Mouse (Mus musculus): Measurements from ENCODE around the gene Tmem30b.
A peak's percentile ranks its signal among the peaks of the same experiment; 100 is the strongest.
"Not testable (repeated sequence)": the region's sequence is repeated elsewhere in the genome, so short reads cannot be mapped to it uniquely, and the experiment has no call there.

The Tmem30b gene

DNA sequence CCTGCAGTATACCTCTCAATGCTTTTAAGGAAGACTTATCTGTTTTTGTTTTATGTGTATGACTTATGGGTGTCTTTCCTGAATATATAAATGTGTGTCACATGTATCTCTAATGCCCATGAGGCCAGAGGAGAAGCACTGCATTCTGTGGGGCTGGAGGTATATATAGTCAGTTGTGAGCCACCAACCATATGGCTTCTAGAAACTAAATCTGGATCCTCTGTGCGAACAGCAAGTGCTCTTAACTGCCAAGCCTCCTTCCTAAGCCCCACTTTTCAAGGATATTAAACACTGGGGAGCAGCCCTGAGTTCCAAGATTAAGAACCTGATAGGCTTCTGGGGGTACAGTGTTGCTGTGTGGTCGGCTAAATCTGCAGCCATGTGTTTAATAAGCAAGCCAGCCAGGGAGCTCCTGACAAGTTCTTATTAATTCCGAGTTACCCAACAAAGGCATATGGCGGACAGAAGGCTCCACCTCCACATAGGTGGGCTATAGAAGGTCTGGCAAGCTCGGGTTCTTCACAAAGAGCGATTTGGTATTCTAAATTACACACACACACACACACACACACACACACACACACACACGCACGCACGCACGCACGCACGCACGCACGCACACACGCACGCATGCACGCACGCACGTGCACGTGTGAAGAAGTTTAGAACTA, 12.5 kb upstream of the Tmem30b start:
- no peak for DNase-seq (ENCODE audit: low read depth, low spot score)

DNA sequence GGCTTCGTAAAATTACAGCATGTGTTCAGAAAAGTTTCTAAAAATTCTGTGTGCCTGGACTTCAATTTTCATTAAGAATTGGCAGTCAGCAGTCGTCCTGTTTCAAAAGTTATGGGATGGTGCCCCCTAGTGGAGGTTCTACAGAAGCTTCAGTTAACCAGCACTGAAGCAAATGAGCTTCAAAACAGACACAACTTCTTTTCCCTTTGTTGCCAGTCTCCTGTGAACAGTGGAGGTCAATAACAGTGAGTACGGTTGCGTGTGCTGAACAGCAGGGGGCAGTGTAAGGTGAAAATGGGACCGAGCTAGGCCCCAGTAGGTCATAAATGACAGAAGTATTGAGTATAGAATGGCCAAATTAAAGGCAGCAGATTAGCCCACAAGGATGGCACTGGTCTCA, 8.0 kb upstream of the Tmem30b start:
- DNase-seq (ENCODE audit: low read depth, low spot score) = peak; percentile 66

DNA sequence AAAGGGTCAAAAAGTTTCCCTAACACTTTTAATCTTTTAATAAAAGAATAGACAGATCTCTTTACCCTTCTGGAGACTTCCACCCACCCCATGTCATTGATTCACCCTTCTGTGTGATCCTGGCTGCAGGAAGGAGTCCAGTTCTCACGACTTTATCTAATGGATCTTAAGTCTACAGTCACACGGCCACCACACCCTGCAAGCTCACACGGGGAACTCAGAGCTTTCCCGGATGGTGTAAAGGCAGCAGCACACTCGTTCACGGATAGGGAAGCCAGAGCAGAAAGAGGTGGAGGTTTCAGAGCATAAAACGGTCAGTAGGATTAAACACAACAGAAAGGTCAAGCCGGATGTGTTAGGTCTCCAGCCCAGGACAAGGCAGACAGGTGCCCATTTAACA, 2.1 kb upstream of the Tmem30b start:
- DNase-seq (ENCODE audit: low read depth, low spot score) = no peak

DNA sequence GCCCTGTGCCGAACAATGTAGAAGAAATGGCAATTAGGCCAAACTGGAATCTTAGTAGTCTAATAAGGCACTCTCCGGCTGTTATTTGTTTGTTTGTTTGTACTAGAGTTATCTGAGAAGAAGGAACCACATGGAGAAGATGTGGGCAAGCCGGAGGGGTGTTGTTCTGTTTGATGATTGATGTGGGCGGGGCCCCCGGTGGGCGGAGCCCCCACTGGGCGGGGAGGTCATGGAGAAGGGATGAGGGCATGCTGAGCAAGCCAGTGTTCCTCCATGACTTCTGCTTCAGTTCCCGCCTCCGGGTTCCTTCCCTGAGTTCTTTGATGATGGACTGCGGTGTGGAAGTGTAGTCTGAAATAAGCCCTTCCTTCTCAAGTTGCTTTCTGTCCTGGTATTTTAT, 1.5 kb upstream of the Tmem30b start:
- DNase-seq (ENCODE audit: low read depth, low spot score) = no peak

DNA sequence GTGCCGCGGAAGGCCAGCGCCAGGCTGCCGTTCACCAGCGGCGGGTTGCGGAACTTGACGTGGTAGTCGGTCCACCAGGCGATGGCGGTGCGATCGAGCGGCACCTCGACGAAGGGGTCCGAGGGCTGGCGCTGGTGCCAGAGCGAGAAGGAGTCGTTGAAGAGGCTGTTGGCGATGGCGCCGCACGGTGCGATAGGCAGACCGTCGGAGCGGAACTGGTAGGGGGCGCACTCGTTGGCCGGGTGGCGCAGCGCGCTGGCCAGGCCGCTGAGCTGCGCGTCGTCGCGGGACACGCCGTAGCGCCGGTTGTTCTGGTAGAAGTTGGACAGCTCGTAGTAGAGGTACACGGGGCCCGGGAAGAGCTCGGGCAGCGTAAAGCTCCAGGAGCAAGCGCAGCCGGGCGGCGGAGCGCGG, 513 bp downstream of the Tmem30b start:
- DNase-seq (ENCODE audit: low read depth, low spot score) = peak; percentile 17

DNA sequence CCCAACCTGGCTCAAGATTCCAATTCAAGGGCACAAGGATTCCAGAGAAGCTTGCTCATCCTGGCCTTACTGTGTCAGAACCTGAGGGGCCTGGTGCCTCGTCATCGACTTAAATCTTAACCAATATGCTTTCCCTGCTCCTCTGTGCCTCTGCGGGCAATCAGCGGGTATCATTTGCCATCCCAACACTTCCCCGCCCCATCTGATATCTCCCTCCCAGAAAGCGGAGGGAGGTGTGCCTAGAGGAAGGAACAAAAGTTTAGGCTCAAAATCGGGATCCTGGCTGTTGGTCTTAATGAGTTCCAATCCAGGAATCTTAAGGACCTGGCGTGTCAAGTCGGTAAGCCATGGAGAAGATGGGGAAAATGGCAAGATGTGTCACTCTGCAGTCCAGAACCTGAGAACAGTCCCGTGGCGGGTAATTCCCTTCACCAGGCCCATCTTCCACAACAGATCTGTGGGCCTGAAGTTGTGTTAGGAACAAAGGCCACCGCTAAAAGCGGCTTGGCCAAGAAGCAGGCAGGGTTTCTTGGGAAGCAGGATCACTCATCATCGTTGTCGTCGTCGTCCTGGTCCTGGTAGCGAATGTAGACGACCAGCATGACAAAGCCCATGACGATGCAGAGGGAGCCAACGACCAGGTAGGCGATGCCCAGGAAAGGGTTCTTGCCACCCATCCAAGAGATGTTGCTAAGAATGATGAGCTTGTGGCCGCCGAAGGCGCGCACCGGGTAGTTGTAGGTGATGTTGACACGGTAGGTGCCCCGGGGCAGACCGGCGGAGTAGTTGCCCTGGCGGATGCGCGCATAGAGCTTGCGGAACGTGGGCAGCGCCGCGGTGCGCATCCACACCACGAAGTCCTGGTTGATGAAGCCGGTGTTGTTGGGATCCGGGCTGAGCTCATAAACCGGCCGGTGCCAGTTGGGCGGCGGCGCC, 1.2 kb downstream of the Tmem30b start:
- DNase-seq (ENCODE audit: low read depth, low spot score) = no peak

DNA sequence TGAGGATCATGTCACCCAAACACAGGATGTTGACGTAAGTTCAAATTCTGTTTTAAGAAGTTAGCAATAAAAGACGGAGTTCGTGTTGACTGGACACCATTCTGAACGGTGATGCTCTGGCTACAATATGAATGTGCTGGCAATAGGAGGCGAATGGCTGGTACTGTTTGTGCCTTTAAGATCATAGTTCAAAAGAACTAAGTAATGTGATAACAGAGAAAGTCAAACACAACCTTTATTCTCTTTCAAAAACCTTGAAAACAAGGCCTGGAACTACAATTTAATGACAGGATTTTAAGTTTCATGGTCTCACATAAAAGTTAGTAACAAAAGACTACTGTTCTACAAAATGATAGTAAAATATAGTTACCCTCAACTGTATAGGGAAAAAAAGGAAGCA, 3.0 kb downstream of the Tmem30b start:
- no peak for DNase-seq (ENCODE audit: low read depth, low spot score)

DNA sequence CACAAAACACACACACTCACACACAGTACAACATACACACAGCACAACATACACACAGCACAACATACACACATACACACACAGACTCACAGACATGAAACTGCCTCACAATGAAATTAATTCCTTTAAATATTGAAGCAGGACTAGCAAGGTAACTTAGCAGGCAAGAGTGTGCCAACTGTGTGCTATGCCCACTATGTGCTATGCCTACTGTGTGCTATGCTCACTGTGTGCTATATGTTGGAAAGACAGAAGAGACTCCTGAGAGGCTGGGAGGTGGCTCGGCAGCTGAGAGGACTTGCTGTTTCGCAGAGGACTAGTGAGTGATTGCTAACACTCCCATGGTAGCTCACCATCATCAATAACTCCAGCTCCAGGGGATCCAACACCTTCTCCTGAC, 5.8 kb downstream of the Tmem30b start:
- no peak for DNase-seq (ENCODE audit: low read depth, low spot score)

DNA sequence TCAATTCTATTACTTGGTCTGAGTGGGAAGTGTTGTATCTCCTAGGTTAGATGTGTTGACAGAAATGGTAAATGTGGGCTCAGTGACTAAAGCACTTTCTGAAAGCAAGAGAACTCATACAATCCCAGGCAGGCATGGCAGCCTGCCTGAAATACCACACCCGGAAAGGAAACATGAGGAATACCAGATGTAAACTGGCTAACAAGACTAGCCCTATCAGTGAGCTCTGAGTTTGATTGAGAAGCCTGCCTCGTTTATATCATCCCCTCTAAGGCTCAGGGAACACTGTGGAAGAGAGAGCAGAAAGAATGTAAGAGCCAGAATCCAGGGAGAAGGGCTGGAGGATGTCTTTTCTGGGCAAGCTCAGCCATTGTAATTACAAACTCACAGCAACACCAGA, 7.0 kb downstream of the Tmem30b start:
- DNase-seq (ENCODE audit: low read depth, low spot score) = no peak

DNA sequence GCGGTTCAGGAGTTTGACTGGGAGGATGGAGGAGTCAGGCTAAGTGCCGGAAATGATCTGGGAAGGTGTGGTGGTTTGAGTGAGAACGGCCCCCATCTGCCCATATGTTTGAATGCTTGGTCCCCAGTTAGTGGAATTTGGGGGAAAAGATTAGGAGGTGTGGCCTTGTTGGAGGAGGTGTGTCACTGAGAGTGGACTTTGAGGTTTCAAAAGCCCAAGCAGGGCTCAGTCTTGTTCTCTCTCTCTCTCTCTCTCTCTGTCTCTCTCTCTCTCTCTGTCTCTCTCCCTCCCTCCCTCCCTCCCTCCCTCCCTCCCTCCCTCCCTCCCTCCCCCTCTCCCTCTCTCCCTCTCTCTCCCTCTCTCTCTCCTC, 8.1 kb downstream of the Tmem30b start:
- DNase-seq (ENCODE audit: low read depth, low spot score) = not testable (repeated sequence)

DNA sequence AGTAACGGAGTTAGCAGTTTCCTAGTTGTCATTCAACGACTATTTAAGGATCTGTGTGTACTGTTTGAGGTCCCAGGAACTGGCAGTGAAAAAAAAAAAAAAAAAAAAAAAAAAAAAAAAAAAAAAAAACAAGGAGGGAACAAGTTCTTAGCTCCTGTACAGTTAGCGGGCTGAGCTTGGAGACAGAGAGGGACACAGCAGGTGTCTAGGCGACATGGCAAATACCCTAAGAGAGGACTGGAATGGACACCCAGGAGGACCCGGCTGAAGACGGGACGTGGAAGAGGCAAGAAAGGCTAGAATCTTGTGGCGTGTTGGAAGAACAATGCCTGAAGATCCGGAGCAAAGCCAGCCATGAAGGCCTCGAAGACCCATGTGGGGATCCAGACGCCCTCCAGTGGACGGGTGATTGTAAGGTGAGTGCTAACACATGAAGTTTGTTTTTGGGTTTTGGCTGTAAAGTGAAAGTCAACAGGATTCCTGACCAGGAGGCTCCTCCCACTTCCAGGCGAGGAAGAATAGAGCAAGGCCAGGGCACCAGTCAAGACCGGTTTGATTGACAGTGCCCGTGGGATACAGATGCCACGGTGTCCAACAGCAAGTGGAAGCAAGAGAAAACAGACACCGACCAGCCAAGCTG, 8.6 kb downstream of the Tmem30b start:
- no peak for DNase-seq (ENCODE audit: low read depth, low spot score)

DNA sequence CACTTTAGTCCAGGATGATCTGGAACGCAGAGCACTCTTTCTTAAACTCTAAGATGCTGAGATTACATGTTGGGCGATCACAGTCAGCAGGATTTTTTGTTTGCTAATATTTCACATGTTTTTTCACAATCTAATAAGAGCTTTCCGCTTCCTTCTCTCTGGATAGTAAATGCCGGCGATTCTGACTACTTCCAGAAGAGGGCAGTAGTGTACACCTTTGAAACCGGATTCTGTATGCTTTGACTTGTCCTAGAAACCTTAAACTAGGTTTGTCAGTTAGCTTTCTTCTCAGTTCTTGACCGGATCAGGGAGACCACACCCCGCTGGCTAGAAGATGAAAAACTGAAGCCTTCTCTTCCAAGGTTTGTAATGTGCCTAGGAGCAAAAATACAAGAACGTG, 11.6 kb downstream of the Tmem30b start:
- DNase-seq (ENCODE audit: low read depth, low spot score) = peak; percentile 71

DNA sequence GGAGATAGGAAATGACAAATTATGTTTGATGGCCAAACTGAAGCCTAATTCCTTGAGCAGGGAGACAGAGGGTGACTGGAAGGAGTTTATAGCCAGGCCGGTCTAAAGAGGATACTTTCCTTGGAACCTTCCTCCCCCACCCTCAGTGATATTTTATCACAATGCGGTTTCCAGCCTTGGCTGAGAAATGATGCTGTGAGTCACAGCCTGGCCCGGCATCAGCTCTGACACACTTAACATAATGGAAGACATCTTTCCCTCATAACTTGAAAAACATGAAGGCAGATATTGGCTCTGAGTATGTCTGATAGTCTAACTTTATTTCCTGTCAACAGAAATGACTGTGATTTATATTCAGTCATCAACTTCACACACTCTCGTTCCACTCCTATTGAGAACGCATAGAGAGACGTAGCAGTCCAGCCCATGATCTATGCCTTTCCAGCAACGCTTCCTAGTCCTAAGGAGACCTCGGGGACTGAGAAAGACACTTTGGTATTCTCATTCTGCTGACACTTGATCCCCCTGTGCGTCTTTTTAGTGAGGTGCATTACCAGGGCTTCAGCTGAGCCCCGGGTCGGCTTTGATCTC, 14.2 kb downstream of the Tmem30b start:
- DNase-seq (ENCODE audit: low read depth, low spot score) = no peak

DNA sequence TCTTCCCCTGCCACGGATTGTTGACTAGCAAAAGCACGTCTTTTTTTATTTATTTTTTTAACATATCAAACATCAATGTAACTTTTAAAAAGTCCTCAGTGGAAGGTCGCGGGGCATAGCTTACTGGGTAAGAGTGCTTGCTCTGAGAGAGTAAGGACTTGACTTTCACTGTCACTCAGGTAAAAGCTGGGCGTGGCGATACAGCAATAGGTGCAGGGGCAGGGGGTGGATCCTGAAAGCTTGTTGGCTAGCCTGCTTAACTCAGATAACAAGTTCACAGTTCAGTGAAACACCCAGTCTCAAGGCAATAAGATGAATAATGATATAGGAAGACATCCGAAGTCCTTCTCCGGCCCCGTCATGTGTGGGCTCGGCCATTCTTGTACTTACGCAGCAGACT, 16.6 kb downstream of the Tmem30b start:
- DNase-seq (ENCODE audit: low read depth, low spot score) = no peak

DNA sequence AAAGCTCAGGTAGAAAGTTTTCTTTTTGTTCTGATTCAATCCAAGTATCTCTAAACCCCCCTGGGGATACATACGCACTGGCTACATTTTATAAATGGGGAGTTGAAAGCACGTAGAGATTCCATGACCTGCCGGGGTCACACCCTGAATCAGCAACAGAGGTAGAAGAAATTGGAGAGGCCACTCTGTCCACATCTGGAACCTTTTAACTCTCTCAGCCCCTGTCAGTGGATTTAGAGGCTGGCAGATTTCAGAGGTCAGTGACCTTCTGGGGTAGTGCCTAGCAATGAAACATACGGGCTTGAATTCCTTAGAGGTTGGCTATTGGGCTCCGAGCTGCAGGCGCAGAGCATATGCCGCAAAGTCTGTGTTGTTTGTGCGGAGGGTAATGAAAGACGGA, 17.1 kb downstream of the Tmem30b start:
- no peak for DNase-seq (ENCODE audit: low read depth, low spot score)

DNA sequence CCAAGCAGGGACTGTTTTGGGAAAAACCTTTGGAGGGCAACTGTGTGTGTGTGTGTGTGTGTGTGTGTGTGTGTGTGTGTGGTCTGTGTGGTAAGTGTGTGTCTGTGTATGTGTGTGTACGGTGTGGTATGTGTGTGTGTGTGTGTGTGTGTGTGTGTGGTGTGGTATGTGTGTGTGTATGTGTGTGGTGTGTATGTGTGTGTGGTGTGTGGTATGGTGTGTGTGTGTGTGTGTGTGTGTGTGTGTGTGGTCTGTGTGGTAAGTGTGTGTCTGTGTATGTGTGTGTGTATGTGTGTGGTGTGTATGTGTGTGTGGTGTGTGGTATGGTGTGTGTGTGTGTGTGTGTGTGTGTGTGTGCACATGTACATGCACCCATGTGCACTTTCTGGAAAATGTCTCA, 18.1 kb downstream of the Tmem30b start:
- DNase-seq (ENCODE audit: low read depth, low spot score) = not testable (repeated sequence)

DNA sequence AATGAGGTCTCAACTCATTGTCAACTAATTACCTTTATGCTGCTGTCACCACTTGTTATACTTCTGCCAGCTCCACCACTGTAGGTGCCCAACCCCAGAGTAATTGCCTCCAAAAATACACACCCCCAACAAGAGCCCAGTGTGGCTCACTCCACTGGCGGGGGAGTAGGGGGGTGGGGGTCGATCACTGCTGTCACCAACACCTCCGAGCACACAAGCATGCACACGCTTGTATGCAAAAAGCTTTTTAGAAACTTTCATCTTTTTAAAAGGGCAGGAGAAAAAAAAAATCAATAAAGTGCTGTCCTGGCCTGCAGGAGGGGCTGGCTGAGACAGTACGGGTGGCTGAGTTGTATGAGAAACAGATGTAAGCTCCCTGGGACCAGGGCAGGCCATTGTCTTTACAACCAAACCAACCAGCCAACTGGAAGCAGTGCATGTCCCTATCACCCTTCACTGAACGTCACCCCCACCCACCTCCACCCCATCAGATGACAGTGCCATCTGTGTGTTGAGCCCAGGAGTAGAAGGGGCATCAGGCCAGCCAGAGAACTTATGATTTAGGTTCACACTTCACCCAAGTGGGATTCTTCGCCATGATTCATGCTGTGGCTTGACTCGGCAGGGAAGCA, 20.8 kb downstream of the Tmem30b start:
- DNase-seq (ENCODE audit: low read depth, low spot score) = no peak

DNA sequence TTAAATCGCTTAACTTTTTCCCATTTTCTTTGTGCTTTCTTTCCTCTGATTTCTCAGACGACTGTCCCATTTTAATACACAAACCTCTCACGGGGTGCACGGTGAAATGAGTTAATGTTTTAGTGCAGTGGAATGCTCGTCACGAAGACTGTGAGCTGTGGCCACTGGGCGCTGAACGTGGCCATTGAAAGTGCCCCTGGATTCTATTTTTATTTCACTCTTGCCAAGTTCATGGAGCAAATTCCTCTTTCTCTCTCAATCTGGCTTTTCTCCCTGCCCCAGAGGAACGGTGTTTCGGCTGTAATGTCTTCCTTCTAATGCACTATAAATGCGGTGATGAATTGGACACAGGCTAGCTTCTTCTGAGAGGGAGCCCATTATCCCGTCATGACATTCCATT, 23.1 kb downstream of the Tmem30b start:
- DNase-seq (ENCODE audit: low read depth, low spot score) = no peak

DNA sequence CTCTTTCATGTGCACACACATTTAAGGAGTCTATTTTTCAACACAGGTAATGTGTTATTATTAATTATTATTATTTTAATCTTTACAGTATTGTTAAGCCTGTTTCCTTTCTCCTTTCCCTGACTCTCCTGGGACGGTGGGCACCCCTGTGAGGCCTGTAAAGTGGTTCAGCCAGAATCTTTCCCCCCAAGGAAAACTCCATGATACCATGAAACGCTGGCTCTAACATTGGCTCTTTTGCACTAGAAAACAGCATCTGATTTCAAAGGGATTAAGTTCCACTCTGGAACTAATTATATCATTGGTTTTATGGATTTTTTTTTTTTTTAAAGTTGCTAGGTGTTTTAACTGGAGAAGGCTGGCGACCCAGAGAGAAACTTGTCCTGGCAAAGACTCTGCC, 24.2 kb downstream of the Tmem30b start:
- no peak for DNase-seq (ENCODE audit: low read depth, low spot score)

DNA sequence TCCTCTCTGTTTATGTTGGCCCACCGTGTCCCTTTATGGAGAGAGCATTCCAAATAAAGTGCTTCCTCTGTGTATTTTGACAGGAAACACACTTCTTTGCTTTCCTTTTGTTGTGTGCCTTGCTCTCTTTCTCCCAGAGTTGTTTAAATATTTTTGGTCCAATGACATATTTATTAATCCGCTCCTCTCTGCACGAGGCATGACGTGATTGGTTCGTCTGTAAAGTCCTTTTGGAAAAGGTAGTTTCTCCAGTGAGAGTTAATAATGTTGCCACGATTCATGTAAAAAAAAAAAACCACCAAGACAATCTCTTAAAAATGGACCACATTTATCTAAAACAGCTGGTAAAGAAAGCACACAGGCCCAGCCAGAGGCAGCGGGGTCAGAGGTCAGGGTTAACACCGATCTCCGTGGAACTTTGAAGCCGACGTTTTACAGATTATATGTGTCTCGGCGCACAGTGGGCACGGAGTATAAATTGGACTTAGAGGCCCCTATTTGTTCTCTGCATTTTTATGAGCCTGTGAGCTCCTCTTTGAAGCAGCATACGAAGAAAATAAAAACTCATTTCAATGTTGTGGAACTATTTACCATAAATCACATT, 24.9 kb downstream of the Tmem30b start:
- no peak for DNase-seq (ENCODE audit: low read depth, low spot score)

DNA sequence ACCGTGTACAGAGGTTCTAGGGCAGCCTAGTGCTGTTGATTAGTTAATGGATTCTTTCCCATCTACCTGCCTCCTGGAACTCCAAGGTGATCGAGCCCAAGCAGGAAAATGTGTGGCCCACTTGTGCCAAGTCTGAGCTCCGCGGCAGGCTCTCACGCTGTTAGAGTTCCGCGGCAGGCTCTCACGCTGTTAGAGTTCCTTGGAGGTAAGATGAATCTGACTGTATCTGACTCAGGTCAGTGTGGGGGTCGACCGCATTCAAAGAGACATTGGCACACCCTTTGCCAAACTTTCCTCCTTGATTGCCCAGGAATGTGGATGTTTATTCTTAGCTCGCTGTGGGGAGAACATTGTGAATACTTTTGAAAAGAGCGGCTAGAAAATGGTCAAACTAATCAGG, 28.4 kb downstream of the Tmem30b start:
- no peak for DNase-seq (ENCODE audit: low read depth, low spot score)
